Mouse (Mus musculus): ENCODE data around the gene Itpka.

DNA sequence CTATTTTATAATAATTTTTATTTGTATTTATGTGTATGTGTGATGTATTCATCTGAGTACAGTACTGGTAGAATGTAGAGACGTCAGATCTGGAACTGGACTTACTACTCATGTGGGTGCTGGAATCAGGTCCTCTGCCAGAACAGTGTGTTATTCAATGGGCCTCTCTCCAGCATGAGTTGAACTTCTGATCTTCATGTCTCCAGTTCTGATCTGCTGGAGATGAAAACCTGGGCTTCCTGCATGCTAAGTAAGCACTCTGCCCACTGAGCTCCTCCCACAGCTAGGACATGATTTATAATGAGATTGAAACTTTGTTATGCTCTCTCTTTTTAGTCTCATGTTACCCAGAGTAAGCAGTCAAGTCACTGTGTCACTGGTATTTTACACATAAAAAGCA lies 46.0 kb upstream of the Itpka start:
- no peak for TF ChIP-seq CTCF (IDR thresholded peaks at IDR 0.05; ENCODE audit: low read depth)
- TF ChIP-seq EP300 (IDR thresholded peaks at IDR 0.05; ENCODE audit: low read depth), result no peak

Data from heart, postnatal 0 days (tissue).